25 mouse cellular contexts compared by ENCODE assay signal in genomic region chr3:85338755-85339095, GRCm38 (mm10).
DNase-seq lines count a peak whose midpoint lies in the region; ATAC-seq and TF ChIP-seq lines count a peak whose summit lies in the region.
"Had no signal": no experiment of that assay in that cellular context is flagged by ENCODE, and none has a peak within 500 bp of the region (broad histone marks: within the 10 kb centered on the region; RNA-seq: fewer than 3 reads in every experiment).

No protein-coding gene starts in this region.

- WGBS in forebrain, embryonic 12.5 days, result 53% methylated on average over 3 of the region's 3 CpGs
- 45% methylated on average over 3 of the region's 3 CpGs for WGBS in forebrain, embryonic 11.5 days
- 62% methylated on average over 3 of the region's 3 CpGs for WGBS in hindbrain, embryonic 12.5 days
- 44% methylated on average over 3 of the region's 3 CpGs for WGBS in hindbrain, postnatal 0 days
- WGBS in neural tube, embryonic 13.5 days, result 61% methylated on average over 3 of the region's 3 CpGs
- 45% methylated on average over 3 of the region's 3 CpGs for WGBS in neural tube, embryonic 15.5 days
- WGBS in midbrain, embryonic 16.5 days, result 51% methylated on average over 3 of the region's 3 CpGs

- 0 out of 2 replicates have a peak overlapping the region, but pooled peaks have one; percentile 10 for H3K27ac ChIP-seq in forebrain, embryonic 12.5 days
- H3K27ac ChIP-seq in forebrain, embryonic 11.5 days (ENCODE audit: low read depth, low read length), result no peak overlapping the region
- no peak overlapping the region for H3K27ac ChIP-seq in hindbrain, embryonic 12.5 days
- no peak overlapping the region for H3K27ac ChIP-seq in hindbrain, postnatal 0 days
- peak overlapping the region; percentile 4; the same call in 1 of the 2 replicates for H3K27ac ChIP-seq in neural tube, embryonic 13.5 days (replicated peaks)
- H3K27ac ChIP-seq in neural tube, embryonic 15.5 days (replicated peaks), result no peak overlapping the region; the same call in 1 of the 2 replicates
- peak overlapping the region; percentile 51 for H3K27ac ChIP-seq in midbrain, embryonic 16.5 days (ENCODE audit: low read length)
- H3K27ac ChIP-seq: kidney, embryonic 15.5 days; limb, embryonic 12.5 days; macrophage; stomach, embryonic 15.5 days had no signal

- H3K27me3 ChIP-seq in forebrain, embryonic 12.5 days, result no peaks in the 10 kb centered on the region
- H3K27me3 ChIP-seq in forebrain, embryonic 11.5 days (ENCODE audit: control insufficient read depth, insufficient read depth, low read length), result no peaks in the 10 kb centered on the region
- H3K27me3 ChIP-seq in hindbrain, embryonic 12.5 days, result no peaks in the 10 kb centered on the region
- H3K27me3 ChIP-seq in hindbrain, postnatal 0 days (ENCODE audit: insufficient read depth, low read length), result no peaks in the 10 kb centered on the region
- H3K27me3 ChIP-seq in neural tube, embryonic 13.5 days, result no peaks in the 10 kb centered on the region
- no peaks in the 10 kb centered on the region for H3K27me3 ChIP-seq in neural tube, embryonic 15.5 days (replicated peaks)
- H3K27me3 ChIP-seq in midbrain, embryonic 16.5 days (ENCODE audit: control insufficient read depth, insufficient read depth, low read depth, low read length), result no peaks in the 10 kb centered on the region
- H3K27me3 ChIP-seq: heart, embryonic 13.5 days; kidney, embryonic 15.5 days; stomach, embryonic 15.5 days had no signal

- H3K4me1 ChIP-seq in forebrain, embryonic 12.5 days, result peaks cover 22% of the 10 kb centered on the region
- peaks cover 14% of the 10 kb centered on the region for H3K4me1 ChIP-seq in forebrain, embryonic 11.5 days (replicated peaks; ENCODE audit: control insufficient read depth, insufficient read depth, low read length)
- peaks cover 27% of the 10 kb centered on the region for H3K4me1 ChIP-seq in hindbrain, embryonic 12.5 days
- H3K4me1 ChIP-seq in hindbrain, postnatal 0 days (ENCODE audit: insufficient read depth, low read length), result 0 out of 2 replicates have a peak, but pooled peaks cover 10% of the 10 kb centered on the region
- peaks cover 39% of the 10 kb centered on the region for H3K4me1 ChIP-seq in neural tube, embryonic 13.5 days (replicated peaks)
- peaks cover 24% of the 10 kb centered on the region for H3K4me1 ChIP-seq in neural tube, embryonic 15.5 days
- H3K4me1 ChIP-seq in midbrain, embryonic 16.5 days (ENCODE audit: control insufficient read depth, insufficient read depth, low read length), result peaks cover 11% of the 10 kb centered on the region
- H3K4me1 ChIP-seq: stomach, embryonic 15.5 days had no signal

- H3K9me3 ChIP-seq in forebrain, embryonic 12.5 days, result no peaks in the 10 kb centered on the region
- H3K9me3 ChIP-seq in forebrain, embryonic 11.5 days (ENCODE audit: control insufficient read depth, low read length), result no peaks in the 10 kb centered on the region
- H3K9me3 ChIP-seq in hindbrain, embryonic 12.5 days (replicated peaks), result no peaks in the 10 kb centered on the region
- H3K9me3 ChIP-seq in hindbrain, postnatal 0 days (ENCODE audit: low read length), result no peaks in the 10 kb centered on the region
- no peaks in the 10 kb centered on the region for H3K9me3 ChIP-seq in neural tube, embryonic 13.5 days
- H3K9me3 ChIP-seq in neural tube, embryonic 15.5 days (replicated peaks), result no peaks in the 10 kb centered on the region
- no peaks in the 10 kb centered on the region for H3K9me3 ChIP-seq in midbrain, embryonic 16.5 days (replicated peaks; ENCODE audit: control insufficient read depth, low read length, poor library complexity, severe bottlenecking)
- H3K9me3 ChIP-seq: heart, embryonic 13.5 days; kidney, embryonic 15.5 days; limb, embryonic 12.5 days; stomach, embryonic 15.5 days had no signal

- H3K4me2 ChIP-seq in forebrain, embryonic 12.5 days, result 0 out of 2 replicates have a peak overlapping the region, but pooled peaks have one; percentile 13
- H3K4me2 ChIP-seq in forebrain, embryonic 11.5 days (ENCODE audit: low read depth, low read length, severe bottlenecking), result no peak overlapping the region
- no peak overlapping the region for H3K4me2 ChIP-seq in hindbrain, embryonic 12.5 days (replicated peaks)
- H3K4me2 ChIP-seq in hindbrain, postnatal 0 days (ENCODE audit: low read depth, low read length), result no peak overlapping the region
- no peak overlapping the region for H3K4me2 ChIP-seq in neural tube, embryonic 13.5 days
- no peak overlapping the region for H3K4me2 ChIP-seq in neural tube, embryonic 15.5 days
- H3K4me2 ChIP-seq in midbrain, embryonic 16.5 days (ENCODE audit: low read length), result no peak overlapping the region
- H3K4me2 ChIP-seq: kidney, embryonic 15.5 days; limb, embryonic 12.5 days; liver, embryonic 11.5 days; stomach, embryonic 15.5 days had no signal

- no peak overlapping the region for H3K9ac ChIP-seq in forebrain, embryonic 12.5 days
- H3K9ac ChIP-seq in forebrain, embryonic 11.5 days (ENCODE audit: low read length), result no peak overlapping the region
- H3K9ac ChIP-seq in hindbrain, embryonic 12.5 days, result no peak overlapping the region
- no peak overlapping the region for H3K9ac ChIP-seq in hindbrain, postnatal 0 days (replicated peaks; ENCODE audit: low read length)
- H3K9ac ChIP-seq in neural tube, embryonic 13.5 days, result no peak overlapping the region
- H3K9ac ChIP-seq in neural tube, embryonic 15.5 days (replicated peaks), result no peak overlapping the region
- H3K9ac ChIP-seq in midbrain, embryonic 16.5 days (ENCODE audit: low read depth, low read length), result no peak overlapping the region
- H3K9ac ChIP-seq: heart, embryonic 13.5 days; kidney, embryonic 15.5 days; limb, embryonic 12.5 days; liver, postnatal 0 days; stomach, embryonic 15.5 days had no signal

- no peak overlapping the region for H3K4me3 ChIP-seq in forebrain, embryonic 12.5 days (replicated peaks)
- no peak overlapping the region for H3K4me3 ChIP-seq in forebrain, embryonic 11.5 days (ENCODE audit: low read depth, low read length)
- H3K4me3 ChIP-seq in hindbrain, embryonic 12.5 days, result no peak overlapping the region
- H3K4me3 ChIP-seq in hindbrain, postnatal 0 days (ENCODE audit: low read length), result no peak overlapping the region
- no peak overlapping the region for H3K4me3 ChIP-seq in neural tube, embryonic 13.5 days
- H3K4me3 ChIP-seq in neural tube, embryonic 15.5 days (replicated peaks), result no peak overlapping the region
- no peak overlapping the region for H3K4me3 ChIP-seq in midbrain, embryonic 16.5 days (ENCODE audit: low read depth, low read length)
- H3K4me3 ChIP-seq: heart, embryonic 13.5 days; kidney, embryonic 15.5 days; limb, embryonic 12.5 days; myocyte; stomach, embryonic 15.5 days had no signal

- no peak for TF ChIP-seq CTCF in hindbrain, postnatal 0 days (IDR thresholded peaks at IDR 0.05; ENCODE audit: low read depth)

- DNase-seq in forebrain, embryonic 11.5 days (ENCODE audit: low spot score), result no peak
- DNase-seq in hindbrain, postnatal 0 days (ENCODE audit: low spot score), result no peak
- DNase-seq: cerebellum, adult 2 months; cerebellum, postnatal 36 days; gastrocnemius, postnatal 10 days; kidney, adult 11 months; liver, postnatal 0 days; right cerebral cortex, adult 18-20 months; right cerebral cortex, postnatal 4 days; thymus, postnatal 25 days had no signal

- ATAC-seq in forebrain, embryonic 12.5 days (ENCODE audit: low FRiP score), result no peak
- ATAC-seq in forebrain, embryonic 11.5 days (replicated peaks; ENCODE audit: low FRiP score), result no peak; the same call in 1 of the 2 replicates
- ATAC-seq in hindbrain, embryonic 12.5 days (ENCODE audit: low FRiP score), result peak; percentile 21; the same call in 1 of the 2 replicates
- no peak for ATAC-seq in hindbrain, postnatal 0 days
- no peak for ATAC-seq in neural tube, embryonic 13.5 days (ENCODE audit: low read depth)
- ATAC-seq in neural tube, embryonic 15.5 days (ENCODE audit: low FRiP score), result no peak
- peak; percentile 58 for ATAC-seq in midbrain, embryonic 16.5 days
- ATAC-seq in granulocyte monocyte progenitor cell, adult 5-6 weeks (replicated peaks; ENCODE audit: poor library complexity, severe bottlenecking), result no peak
- ATAC-seq: activated CD4-positive, CD25-positive, alpha-beta regulatory T cell, adult 4 months; liver, postnatal 0 days; lung, postnatal 0 days had no signal

- no peaks in the 10 kb centered on the region for H3K36me3 ChIP-seq in forebrain, embryonic 12.5 days (replicated peaks)
- no peaks in the 10 kb centered on the region for H3K36me3 ChIP-seq in forebrain, embryonic 11.5 days (ENCODE audit: control insufficient read depth, insufficient read depth, low read length)
- H3K36me3 ChIP-seq in hindbrain, embryonic 12.5 days, result no peaks in the 10 kb centered on the region
- no peaks in the 10 kb centered on the region for H3K36me3 ChIP-seq in hindbrain, postnatal 0 days (ENCODE audit: insufficient read depth, low read length)
- no peaks in the 10 kb centered on the region for H3K36me3 ChIP-seq in neural tube, embryonic 13.5 days
- H3K36me3 ChIP-seq in neural tube, embryonic 15.5 days, result no peaks in the 10 kb centered on the region
- H3K36me3 ChIP-seq in midbrain, embryonic 16.5 days (ENCODE audit: control insufficient read depth, insufficient read depth, low read length), result no peaks in the 10 kb centered on the region
- H3K36me3 ChIP-seq: heart, embryonic 13.5 days; kidney, embryonic 15.5 days; limb, embryonic 12.5 days; stomach, embryonic 15.5 days had no signal

Comparison
In these comparisons a context has a peak if more than half of its experiments do, and no peak if none do; other contexts are left out.
1. ATAC-seq: peak in hindbrain, embryonic 12.5 days (single experiment) and midbrain, embryonic 16.5 days (single experiment); none in forebrain, embryonic 12.5 days (single experiment), forebrain, embryonic 11.5 days (single experiment), hindbrain, postnatal 0 days (single experiment), neural tube, embryonic 13.5 days (single experiment), neural tube, embryonic 15.5 days (single experiment) and granulocyte monocyte progenitor cell, adult 5-6 weeks (single experiment).
2. H3K27ac ChIP-seq: peak in forebrain, embryonic 12.5 days (single experiment), neural tube, embryonic 13.5 days (single experiment) and midbrain, embryonic 16.5 days (single experiment); none in forebrain, embryonic 11.5 days (single experiment), hindbrain, embryonic 12.5 days (single experiment), hindbrain, postnatal 0 days (single experiment) and neural tube, embryonic 15.5 days (single experiment).